Mouse (Mus musculus): Measurements from ENCODE around the gene Ccdc93. TPM values are rescaled to one million over a fixed set of nuclear protein-coding genes. Genes with fewer than 3 reads are reported as not detected.

Ccdc93 gene
- polyA plus RNA-seq, 1 experiment from 2014 or later: 8.0 TPM

- ATAC-seq (replicated peaks; ENCODE audit: extremely low read depth, insufficient read depth, low FRiP score): no peak
- Histone ChIP-seq H3K36me3 (ENCODE audit: control insufficient read depth, insufficient read depth) (peaks cover 15% of the 10 kb centered on the region), H3K4me2 (ENCODE audit: low read depth, low read length) (no peak overlapping the region), H3K27me3 (ENCODE audit: control insufficient read depth, insufficient read depth, low read length) (no peaks in the 10 kb centered on the region), H3K4me1 (ENCODE audit: control insufficient read depth, insufficient read depth, low read length) (no peaks in the 10 kb centered on the region), H3K27ac (ENCODE audit: low read length) (no peak overlapping the region), H3K9ac (ENCODE audit: low read length) (no peak overlapping the region), H3K9me3 (replicated peaks; ENCODE audit: control insufficient read depth, low read length) (no peaks in the 10 kb centered on the region), H3K4me3 (ENCODE audit: low read length) (no peak overlapping the region)
- 67% methylated on average over 4 of the region's 4 CpGs for WGBS
Measured at GRCm38 (mm10) chr1:121549456-121549855, 118.6 kb downstream of the Ccdc93 start.

GRCm38 (mm10) chr1:121550801-121551456 lies 120.1 kb downstream of the Ccdc93 start:
- Histone ChIP-seq H3K27ac (ENCODE audit: low read length) (no peak overlapping the region), H3K9ac (ENCODE audit: low read length) (no peak overlapping the region), H3K27me3 (ENCODE audit: control insufficient read depth, insufficient read depth, low read length) (no peaks in the 10 kb centered on the region), H3K4me3 (ENCODE audit: low read length) (no peak overlapping the region), H3K4me1 (ENCODE audit: control insufficient read depth, insufficient read depth, low read length) (no peaks in the 10 kb centered on the region), H3K36me3 (ENCODE audit: control insufficient read depth, insufficient read depth) (peaks cover 28% of the 10 kb centered on the region), H3K9me3 (replicated peaks; ENCODE audit: control insufficient read depth, low read length) (no peaks in the 10 kb centered on the region), H3K4me2 (ENCODE audit: low read depth, low read length) (no peak overlapping the region)
- WGBS: 80% methylated on average over 16 of the region's 16 CpGs
- no peak for ATAC-seq (replicated peaks; ENCODE audit: extremely low read depth, insufficient read depth, low FRiP score)

DNA sequence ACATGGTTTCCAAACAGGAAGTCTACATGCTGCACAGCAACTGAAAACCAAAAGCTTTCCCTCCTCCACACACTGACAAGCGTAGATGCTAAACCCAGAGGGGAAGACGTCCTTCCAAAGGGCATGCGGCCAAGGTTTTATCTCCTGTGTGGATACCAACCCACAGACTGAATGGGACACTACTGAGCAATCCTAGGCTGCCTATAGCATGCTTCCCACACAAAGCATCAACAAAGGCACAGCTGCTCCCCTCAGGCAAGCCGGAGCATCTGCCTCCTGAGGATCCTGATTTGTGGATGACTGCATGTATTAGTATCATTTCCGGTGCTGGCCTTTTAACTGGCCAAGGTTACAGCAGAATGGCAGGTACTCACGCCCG lies 120.6 kb downstream of the Ccdc93 start:
- H3K4me3 ChIP-seq (ENCODE audit: low read length): no peak overlapping the region
- H3K36me3 ChIP-seq (ENCODE audit: control insufficient read depth, insufficient read depth): peaks cover 33% of the 10 kb centered on the region
- no peak overlapping the region for H3K27ac ChIP-seq (ENCODE audit: low read length)
- H3K4me1 ChIP-seq (ENCODE audit: control insufficient read depth, insufficient read depth, low read length): no peaks in the 10 kb centered on the region
- 74% methylated on average over 7 of the region's 7 CpGs for WGBS
- H3K9ac ChIP-seq (ENCODE audit: low read length): no peak overlapping the region
- H3K4me2 ChIP-seq (ENCODE audit: low read depth, low read length): no peak overlapping the region
- ATAC-seq (replicated peaks; ENCODE audit: extremely low read depth, insufficient read depth, low FRiP score): no peak
- no peaks in the 10 kb centered on the region for H3K9me3 ChIP-seq (replicated peaks; ENCODE audit: control insufficient read depth, low read length)
- no peaks in the 10 kb centered on the region for H3K27me3 ChIP-seq (ENCODE audit: control insufficient read depth, insufficient read depth, low read length)

Other genes starting within 250 kb of the Ccdc93 start
- 42.4 and 46.8 TPM in 2 replicates for gene Insig2, start 98.5 kb upstream of the Ccdc93 start, polyA plus RNA-seq (2015; fragmentation: Nextera tagmentation; extraction: Ambion mirVana)
- 0.22 and 0.25 TPM in 2 replicates for gene Htr5b, start 97.4 kb downstream of the Ccdc93 start, polyA plus RNA-seq (2015; fragmentation: Nextera tagmentation; extraction: Ambion mirVana)
- gene Ddx18, start 136.9 kb downstream of the Ccdc93 start, polyA plus RNA-seq (2015; fragmentation: Nextera tagmentation; extraction: Ambion mirVana): 26.4 and 27.2 TPM in 2 replicates

Data from heart, embryonic 16.5 days (tissue).